Mouse (Mus musculus) kidney, adult 8-10 months (tissue): ENCODE results near the gene Fam214b.
A peak's percentile ranks its signal among the peaks of the same experiment; 100 is the strongest.

ENCODE experiments used
- DNase-seq, 2 experiments: peaks; one replicate each; pipeline ENCODE4 v3.0.0; 2022

The Fam214b gene

DNA sequence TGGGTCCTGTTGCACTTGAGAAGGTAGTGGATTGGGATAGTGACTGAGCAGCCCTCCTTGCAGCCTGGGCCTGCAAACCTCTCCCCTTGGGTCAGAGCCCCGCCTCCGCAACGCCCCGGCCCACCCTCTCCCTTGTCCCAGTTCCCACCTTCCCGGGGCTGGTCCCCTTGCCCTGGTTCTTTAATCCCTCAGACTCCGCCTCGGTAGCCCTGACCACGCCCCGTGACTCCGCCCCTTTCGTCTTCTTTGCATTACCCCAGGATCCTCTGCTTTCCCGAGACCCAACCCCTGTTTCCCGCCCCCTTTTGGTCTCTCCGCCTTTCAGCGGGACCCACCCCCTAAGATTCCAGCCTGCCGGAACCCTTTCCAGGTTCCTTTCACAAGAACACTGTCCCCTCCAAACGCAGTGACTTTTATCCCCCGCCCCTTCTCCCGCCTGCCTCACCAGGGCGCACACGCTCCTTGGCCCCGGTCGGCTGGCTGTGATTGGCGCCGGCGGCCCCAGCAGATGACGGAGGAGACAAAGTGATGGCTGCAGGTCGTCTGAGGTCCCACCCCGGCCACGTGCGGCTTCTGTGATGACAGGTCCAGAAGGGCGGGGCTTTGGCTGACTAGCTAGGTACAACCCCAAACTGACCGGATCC, at the start of gene Fam214b:
TSS of gene Fam214b (minus strand) at position 562 of the 644 bp plus-strand sequence.
- DNase-seq: peak; percentile 99 to 100

DNA sequence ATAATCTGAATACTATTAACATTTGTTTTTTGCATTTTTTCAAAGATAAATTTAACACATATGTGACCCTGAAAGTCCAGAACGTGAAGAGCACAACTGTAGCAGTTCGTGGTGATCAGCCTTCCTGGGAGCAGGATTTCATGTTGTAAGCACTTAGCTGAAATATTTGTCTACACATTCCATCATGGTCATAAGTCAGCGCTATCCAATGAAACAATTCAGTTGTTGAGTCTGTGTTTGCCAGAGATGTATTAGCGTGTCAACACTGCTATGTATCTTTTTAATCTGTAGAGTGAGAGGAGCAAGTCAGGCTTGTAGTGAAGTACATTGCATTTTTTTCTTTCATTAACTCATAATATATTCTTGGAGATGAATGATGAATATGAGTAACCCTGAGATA, 45.2 kb upstream of the Fam214b start:
- no peak for DNase-seq

DNA sequence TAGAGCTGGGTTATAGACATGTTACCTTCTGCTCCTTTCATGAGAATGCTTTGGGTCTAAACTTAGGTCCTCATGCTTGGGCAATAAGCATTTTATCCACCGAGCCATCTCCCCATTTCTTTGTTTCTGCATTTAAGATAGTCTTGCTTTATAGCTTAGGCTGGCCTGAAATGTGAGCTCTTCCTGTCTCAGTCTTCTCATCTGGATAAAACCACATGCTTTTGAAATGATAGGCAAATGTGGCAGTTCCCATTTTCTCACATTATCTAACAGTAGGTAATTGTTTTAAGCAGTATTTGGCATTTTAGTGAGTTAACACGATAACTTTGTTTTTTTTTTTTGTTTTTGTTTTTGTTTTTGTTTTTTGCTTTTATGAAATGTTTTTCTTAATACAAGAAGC, 43.9 kb upstream of the Fam214b start:
- no peak for DNase-seq

GRCm38 (mm10) chr4:43082458-43082857, 36.4 kb upstream of the Fam214b start:
- DNase-seq: no peak

DNA sequence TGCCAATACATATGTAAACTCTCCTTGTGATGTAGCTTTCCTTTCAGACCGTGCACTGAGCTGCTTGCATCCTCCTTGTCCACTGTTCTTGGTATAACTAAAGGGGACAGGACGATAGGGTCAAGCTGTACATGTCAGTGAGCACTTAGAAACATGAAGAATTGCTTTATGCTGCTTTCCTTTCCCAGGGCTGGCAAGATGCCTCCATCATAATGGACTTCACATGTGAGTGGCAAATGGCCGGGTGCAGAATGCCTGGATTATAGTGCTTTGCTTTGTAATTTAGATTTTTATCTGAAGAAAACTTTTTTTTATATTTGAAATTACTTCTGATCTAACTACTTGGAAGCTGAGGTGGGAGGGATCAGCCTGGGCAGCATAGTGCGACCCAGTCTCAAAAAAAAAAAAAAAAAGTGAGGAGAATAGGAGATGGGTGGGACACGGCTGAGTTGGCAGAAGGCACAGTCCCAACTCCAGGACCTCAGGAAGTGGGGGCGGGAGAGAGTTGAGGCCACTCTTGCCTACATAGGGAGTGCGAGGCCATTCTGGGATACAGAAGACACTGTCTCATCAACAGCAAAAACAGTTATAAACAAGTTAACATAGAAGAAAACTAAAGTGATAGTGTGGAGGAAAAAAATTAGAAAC, 32.2 kb upstream of the Fam214b start:
- DNase-seq: no peak

GRCm38 (mm10) chr4:43074923-43075322, 28.9 kb upstream of the Fam214b start:
- no peak for DNase-seq

DNA sequence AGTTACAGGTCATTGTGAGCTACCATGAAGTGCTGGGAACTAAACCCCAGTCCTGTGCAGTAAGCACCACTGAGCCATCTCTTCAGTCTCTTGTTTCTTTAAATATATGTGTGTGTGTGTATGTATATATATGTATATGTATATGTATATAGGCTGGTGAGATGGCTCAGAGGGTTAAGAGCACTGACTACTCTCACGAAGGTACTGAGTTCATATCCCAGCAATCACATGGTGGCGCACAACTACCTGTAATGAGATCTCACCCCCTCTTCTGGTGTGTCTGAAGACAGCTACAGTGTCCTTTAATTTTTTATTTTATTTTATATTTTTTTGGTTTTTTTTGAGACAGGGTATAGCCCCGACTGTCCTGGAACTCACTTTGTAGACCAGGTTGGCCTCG, 19.5 kb upstream of the Fam214b start:
- DNase-seq: no peak

DNA sequence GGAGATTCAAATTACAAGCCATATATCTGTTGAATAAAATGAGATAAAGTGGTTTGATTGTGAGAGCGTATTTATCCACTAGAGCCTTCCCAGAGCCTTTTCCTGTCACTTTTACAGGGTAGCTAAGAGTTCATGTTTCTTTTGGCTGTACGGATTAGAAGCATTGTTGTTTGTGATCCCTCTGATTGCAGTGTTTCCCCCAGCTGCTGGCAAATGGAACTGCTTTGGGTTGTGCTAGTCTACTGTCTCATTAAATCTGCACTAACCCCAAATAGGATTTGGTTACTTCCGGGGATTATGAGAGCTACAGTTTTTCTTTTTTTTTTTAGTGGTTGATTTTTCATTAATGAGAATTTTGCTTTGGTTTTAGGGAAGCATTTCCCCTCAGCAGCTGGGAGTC, 14.3 kb upstream of the Fam214b start:
- DNase-seq: no peak

DNA sequence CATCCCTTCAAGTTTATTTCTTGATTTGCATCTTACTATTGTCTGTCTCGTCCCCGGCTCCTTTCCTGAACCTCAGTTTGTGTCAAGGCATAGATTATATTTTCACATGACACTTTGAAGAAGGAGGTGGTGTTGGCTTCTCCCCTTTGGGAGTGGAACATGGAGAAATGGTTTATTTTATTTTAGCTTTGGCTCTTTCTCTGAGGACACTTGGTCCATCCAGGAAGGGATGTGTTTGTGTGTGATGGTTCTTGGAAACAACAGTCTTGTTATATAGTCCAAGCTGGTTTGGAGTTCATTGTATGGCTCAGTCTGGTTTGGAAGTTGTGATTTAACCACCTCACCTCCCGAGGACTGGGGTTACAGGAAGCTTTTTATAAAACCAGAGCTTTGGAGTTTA, 13.7 kb upstream of the Fam214b start:
- no peak for DNase-seq

DNA sequence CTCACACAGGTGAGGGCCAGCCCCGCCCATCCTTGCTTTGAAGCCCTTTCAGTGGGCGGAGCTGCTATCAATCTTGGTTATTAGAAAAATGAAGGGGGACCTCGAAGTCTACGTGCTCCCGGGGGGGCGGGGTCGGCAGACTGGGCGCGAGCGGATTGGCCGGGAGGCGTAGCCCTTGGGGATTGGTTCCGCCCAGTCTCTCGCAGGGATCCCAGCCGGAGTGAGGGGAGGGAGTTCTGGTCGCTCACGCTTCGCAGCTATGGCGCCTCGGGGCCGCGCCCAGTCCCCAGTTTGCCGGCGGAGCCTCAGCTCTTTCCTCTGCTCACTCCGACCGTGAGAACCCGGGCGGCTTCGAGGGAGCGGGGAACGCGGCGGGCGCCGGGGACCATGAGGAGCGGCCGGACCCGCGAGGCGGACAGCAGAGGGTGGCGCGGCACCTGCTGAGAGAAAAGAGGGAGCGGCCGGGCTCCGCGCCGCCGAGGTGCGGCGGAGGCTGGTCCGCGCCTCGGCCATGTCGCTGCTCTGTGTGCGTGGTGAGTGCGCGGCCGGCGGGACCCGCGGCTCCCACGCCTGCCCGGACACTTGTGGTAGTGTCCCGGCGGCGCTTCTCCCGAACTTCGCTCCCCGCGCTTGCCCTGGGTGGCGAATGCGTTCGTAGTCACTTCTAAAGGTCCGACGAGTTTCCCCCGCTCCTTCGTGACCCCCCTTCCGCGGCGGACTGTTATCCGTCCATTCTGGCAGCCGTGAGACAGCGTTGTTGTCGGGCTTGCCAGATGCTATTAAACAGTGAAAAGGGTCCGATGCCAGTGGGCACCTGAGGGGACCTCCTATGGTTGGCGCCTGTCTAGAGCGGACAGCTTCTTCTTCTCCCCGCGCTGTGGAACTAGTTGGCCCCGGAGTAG, 13.0 kb upstream of the Fam214b start, which contains the start of gene Unc13b:
TSS of gene Unc13b (plus strand) at position 201 of the 902 bp plus-strand sequence.
- DNase-seq: peak; percentile 92 to 94

GRCm38 (mm10) chr4:43058392-43058752, 12.4 kb upstream of the Fam214b start:
- DNase-seq: no peak

DNA sequence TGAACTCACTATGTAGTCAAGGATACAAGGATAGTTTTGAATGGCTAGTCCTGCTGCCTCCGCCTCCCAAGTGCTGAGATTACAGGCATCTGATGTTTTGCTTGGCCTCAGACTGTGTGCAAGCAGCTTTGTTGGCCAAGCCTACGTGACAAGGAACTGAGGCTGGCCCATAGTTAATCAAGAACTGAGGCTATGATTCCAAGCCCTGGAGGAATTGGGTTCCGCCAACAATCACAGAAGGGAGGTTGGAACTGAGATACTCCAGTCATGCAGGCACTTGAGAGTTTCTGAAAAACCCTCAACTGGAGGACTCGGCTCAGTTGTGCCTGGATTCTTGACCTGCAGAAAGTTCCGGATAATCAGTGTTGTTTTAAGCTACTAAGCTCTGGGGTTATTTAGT, 11.6 kb upstream of the Fam214b start:
- no peak for DNase-seq

DNA sequence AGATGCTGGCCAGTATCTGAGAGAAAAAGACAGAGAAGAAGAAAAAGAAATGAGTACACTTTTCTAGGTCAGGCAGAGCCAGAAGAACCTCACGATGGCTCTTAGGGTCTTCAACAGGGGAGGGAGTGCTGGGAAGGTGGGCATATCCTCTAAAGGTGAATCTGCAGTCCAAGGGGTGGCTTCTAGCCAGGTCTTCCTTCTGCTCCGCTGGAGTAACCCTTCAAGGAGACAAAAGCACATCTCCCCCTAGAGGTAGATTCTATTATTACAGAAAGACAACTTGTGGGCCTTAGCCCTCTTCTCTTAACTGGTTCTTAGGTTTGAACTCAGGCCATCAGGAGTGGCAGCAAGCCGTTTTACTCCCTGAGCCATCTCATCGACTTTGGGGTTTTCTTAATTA, 6.6 kb upstream of the Fam214b start:
- peak; percentile 43 to 67 for DNase-seq

- DNase-seq: peak; percentile 81 to 82
Observed at GRCm38 (mm10) chr4:43047231-43047630, 1.2 kb upstream of the Fam214b start.

DNA sequence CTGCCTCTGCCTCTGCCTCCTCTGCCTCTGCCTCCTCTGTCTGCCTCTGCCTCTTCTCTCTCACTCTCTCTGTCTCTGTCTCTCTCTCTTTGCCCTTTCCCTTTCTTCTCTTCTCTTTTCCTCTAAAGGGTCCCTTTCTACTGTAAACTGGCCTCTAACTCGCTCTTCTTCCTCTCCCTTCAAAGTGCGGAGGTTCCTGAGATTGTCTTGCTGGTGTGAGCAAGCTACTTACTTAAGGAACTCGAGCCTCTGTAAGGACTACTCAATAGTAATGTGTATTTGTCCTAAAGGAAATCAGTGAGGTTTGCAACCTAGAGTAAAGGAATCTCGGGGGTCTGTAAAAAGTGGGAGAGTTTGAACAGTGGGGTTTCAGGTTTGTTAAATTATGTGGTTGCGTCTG, 587 bp upstream of the Fam214b start:
- no peak for DNase-seq

DNA sequence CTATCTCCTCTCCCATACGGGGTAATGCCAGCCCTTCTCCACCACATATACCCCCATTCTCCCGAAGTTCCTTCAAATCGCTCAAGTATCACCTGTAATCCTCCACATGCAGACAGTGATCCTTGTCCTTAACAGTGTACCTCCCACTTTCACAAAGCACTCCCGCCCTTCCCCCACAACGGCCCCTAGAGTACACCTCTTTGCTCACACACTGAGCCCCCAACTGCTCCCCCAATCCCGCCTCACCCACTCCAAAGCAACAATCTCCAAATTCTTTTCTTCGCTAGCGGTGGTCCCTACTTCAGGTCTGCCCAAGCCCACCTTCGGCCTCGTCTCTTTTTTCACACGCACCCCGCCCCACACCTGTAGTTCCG, 748 bp downstream of the Fam214b start:
- no peak for DNase-seq

DNA sequence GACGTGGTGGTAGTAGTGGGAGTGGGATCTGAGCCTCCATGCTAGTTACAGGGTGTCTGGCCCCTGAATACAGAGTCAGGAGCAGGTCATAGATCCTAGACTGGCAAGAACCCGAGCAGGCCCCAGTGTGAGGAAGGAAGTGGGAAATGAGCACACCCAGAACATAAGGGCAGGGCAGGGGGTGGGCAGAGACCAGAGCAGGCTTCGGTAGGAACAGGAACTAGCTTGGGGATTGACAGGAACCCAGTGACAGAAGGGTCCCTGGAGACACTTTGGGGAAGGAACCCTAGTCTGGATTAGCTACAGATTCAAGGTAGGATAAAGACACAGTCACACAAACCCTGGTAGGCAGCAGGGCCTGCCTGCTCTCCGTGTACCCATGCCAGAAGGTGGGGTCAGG, 1.3 kb downstream of the Fam214b start:
- peak; percentile 39 to 55 for DNase-seq

DNA sequence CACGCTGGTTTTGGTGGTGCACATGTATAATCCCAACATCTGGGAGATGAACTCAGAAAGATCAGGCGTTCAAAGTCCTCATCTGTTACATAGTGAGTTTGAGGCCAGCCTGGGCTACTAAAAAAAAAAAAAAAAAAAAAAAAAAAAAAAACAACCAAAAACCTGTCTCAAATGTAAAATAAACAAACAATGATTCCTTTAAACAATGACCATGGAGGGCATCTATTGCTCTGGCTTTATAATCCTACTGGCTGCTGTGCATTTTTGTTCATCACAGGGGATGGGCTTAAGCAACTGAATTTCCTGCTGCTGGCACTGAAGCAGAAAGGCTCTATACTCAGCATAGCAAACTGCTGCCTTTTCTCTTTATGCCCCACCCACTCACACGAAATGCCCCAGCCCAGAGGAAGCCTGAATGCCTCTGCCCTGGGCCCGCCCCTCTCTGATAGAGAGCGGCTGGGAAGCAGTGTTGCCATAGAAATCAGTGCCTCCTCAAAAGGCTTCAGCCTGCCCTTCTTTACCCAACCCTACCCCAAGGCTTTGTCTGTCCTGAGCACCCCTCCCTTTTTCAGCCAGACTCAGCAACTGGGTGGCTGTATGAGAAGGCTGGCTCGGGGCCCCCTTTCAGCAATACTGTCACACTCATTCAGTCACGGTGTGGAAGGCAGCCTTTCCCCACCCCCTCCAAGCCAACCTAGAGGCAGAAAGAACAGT, 2.2 kb downstream of the Fam214b start:
- DNase-seq: peak; percentile 58

DNA sequence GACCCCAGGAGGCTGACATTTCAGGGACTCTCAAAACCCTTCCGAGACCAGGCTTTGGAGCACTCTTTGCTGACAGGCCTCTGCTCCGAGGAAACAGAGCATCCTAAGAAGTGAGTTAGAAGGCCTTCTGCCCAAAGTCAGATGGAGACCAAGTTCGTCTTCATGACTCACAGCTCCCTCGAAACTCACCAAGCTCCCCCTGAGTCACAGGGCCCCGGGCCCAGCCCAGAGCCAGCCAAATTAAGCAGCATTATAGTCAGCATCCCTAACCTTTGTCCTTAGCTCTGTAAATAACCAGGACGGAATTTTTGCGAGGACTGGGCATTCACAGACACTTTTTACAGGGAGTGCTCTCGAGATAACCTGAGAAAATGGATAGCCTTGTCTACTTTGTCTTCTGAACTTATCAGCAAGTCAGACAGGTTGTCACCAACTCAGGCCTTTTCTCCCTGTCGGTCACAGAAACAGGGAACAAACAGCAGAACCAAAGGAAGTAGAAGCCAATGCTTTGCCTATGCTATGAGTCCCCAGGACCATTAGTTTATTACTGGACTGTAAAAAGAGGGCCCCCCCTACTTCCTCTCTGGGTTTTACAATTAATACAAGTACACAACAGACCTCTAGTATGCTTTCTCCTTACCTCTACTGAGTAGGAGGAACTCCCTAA, 5.0 kb downstream of the Fam214b start:
- DNase-seq: no peak

GRCm38 (mm10) chr4:43040114-43040572, 5.9 kb downstream of the Fam214b start:
- DNase-seq: peak; percentile 97 to 98

GRCm38 (mm10) chr4:43039609-43040008, 6.4 kb downstream of the Fam214b start:
- no peak for DNase-seq
